ENCODE assay signal across 26 mouse cellular contexts in genomic region chr3:36064592-36065061, GRCm38 (mm10). TPM values are rescaled to one million over a fixed set of nuclear protein-coding genes. Genes with fewer than 3 reads are reported as not detected.
DNase-seq lines count a peak whose midpoint lies in the region; ATAC-seq lines count a peak whose summit lies in the region.
"Had no signal": no experiment of that assay in that cellular context is flagged by ENCODE, and none has a peak within 500 bp of the region (broad histone marks: within the 10 kb centered on the region; RNA-seq: fewer than 3 reads in every experiment).

No protein-coding gene starts in this region.

- DNase-seq in B cell, adult 2 months, result peak; percentile 57 to 58
- peak; percentile 53 for DNase-seq in CD4-positive, CD25-positive, alpha-beta regulatory T cell, adult 2 months (ENCODE audit: low read depth, low spot score)
- DNase-seq in cerebellum, postnatal 4 days (ENCODE audit: low spot score in 2 of 2), result no peak
- DNase-seq in thymus, postnatal 4 days, result no peak
- no peak for DNase-seq in lung, adult 18-20 months
- DNase-seq in embryo, embryonic 11 days, result no peak
- DNase-seq: adrenal gland, postnatal 10 days; gastrocnemius, postnatal 25 days; heart, adult 2 months; heart, postnatal 10 days; kidney, adult 18-20 months; kidney, postnatal 25 days; right cerebral cortex, adult 18-20 months; thymus, postnatal 36 days had no signal

- ATAC-seq in common myeloid progenitor, adult 5-6 weeks (replicated peaks; ENCODE audit: low read depth, poor library complexity, severe bottlenecking), result 0 out of 2 replicates have a peak, but pooled peaks have one; percentile 4
- ATAC-seq in megakaryocyte, adult 5-6 weeks (ENCODE audit: poor library complexity, severe bottlenecking), result 0 out of 2 replicates have a peak, but pooled peaks have one; percentile 6

RNA-seq across cellular contexts. Expression of gene Acad9, which starts 1.2 kb away (rescaled TPM):
- 24.5 and 33.6 TPM in 2 replicates for total RNA-seq in common myeloid progenitor, adult 5-6 weeks (2017)
- total RNA-seq in megakaryocyte, adult 5-6 weeks (2015), result 15.4 and 27.5 TPM in 2 replicates
- total RNA-seq in megakaryocyte, adult 5-6 weeks (2017), result 15.2 and 17.0 TPM in 2 replicates

RNA-seq across cellular contexts. Expression of gene Ccdc144b, which starts 11.3 kb away (rescaled TPM):
- total RNA-seq in common myeloid progenitor, adult 5-6 weeks (2017), result not detected in 2 replicates
- not detected in 2 replicates for total RNA-seq in megakaryocyte, adult 5-6 weeks (2015)
- total RNA-seq in megakaryocyte, adult 5-6 weeks (2017), result 0.07 TPM in 1 of 2 replicates, not detected in the other
- total RNA-seq: ES-E14; gastrocnemius, adult 18-20 months; gastrocnemius, postnatal 25 days; heart, adult 2 months; heart, postnatal 10 days; hematopoietic stem cell, adult 5-6 weeks; layer of hippocampus, adult 18-20 months; layer of hippocampus, postnatal 10 days; left cerebral cortex, adult 18-20 months; left cerebral cortex, postnatal 14 days; liver, adult 2 months; megakaryocyte progenitor cell, adult 5-6 weeks; midbrain, postnatal 0 days had no signal

Comparison
In these comparisons a context has a peak if more than half of its experiments do, and no peak if none do; other contexts are left out.
1. DNase-seq: peak in B cell, adult 2 months (2 of 2) and CD4-positive, CD25-positive, alpha-beta regulatory T cell, adult 2 months (single experiment); none in cerebellum, postnatal 4 days (0 of 2), thymus, postnatal 4 days (single experiment), lung, adult 18-20 months (0 of 2) and embryo, embryonic 11 days (single experiment).